Mouse (Mus musculus): ENCODE results near the gene Usp2. TPM values are rescaled to one million over a fixed set of nuclear protein-coding genes. Genes with fewer than 3 reads are reported as not detected.
A peak's percentile ranks its signal among the peaks of the same experiment; 100 is the strongest.

Gene Usp2
- total RNA-seq, 2 experiments from 2014 or later: 99.3 to 120 TPM

GRCm38 (mm10) chr9:44116182-44116581, 49.4 kb downstream of the Usp2 start:
- TF ChIP-seq CTCF (IDR thresholded peaks at IDR 0.05): peak; percentile 2
- no peak overlapping the region for H3K4me3 ChIP-seq

GRCm38 (mm10) chr9:44119011-44119410, 52.2 kb downstream of the Usp2 start:
- TF ChIP-seq CTCF (IDR thresholded peaks at IDR 0.05): peak; percentile 62
- Histone ChIP-seq H3K4me3 (no peak overlapping the region), H3K27ac (no peak overlapping the region)
- DNase-seq (ENCODE audit: extremely low spot score in 1 of 2, low spot score in 2 of 2): no peak
- intact Hi-C loops (cut with DNase I): no loop called here

More at GRCm38 (mm10) chr9:44116182-44116581, 49.4 kb downstream of the Usp2 start:
- intact Hi-C loops (cut with DNase I): no loop called here
- no peak for DNase-seq (ENCODE audit: extremely low spot score in 1 of 2, low spot score in 2 of 2)
- H3K27ac ChIP-seq: no peak overlapping the region

GRCm38 (mm10) chr9:44119948-44120465, 53.2 kb downstream of the Usp2 start:
- DNase-seq (ENCODE audit: extremely low spot score in 1 of 2, low spot score in 2 of 2): no peak
- Histone ChIP-seq H3K4me3 (no peak overlapping the region), H3K27ac (no peak overlapping the region)
- intact Hi-C loops (cut with DNase I): loop anchor here (5.0 kb wide), 1 partner anchor 138 kb away; no protein-coding TSS in a partner anchor
- TF ChIP-seq CTCF (IDR thresholded peaks at IDR 0.05): no peak

GRCm38 (mm10) chr9:44124317-44124716, 57.5 kb downstream of the Usp2 start:
- Histone ChIP-seq H3K4me3 (no peak overlapping the region), H3K27ac (no peak overlapping the region)
- intact Hi-C loops (cut with DNase I): loop anchor here (5.0 kb wide), 1 partner anchor 142 kb away; no protein-coding TSS in a partner anchor
- TF ChIP-seq CTCF (IDR thresholded peaks at IDR 0.05): peak; percentile 62
- no peak for DNase-seq (ENCODE audit: extremely low spot score in 1 of 2, low spot score in 2 of 2)

- intact Hi-C loops (cut with DNase I): loop anchor here (5.0 kb wide), 1 partner anchor 267 kb away; no protein-coding TSS in a partner anchor
- no peak for DNase-seq (ENCODE audit: extremely low spot score in 1 of 2, low spot score in 2 of 2)
Observed at GRCm38 (mm10) chr9:44125026-44125425, 58.2 kb downstream of the Usp2 start.

GRCm38 (mm10) chr9:44125546-44126428, 59.0 kb downstream of the Usp2 start:
- peak; percentile 91 for TF ChIP-seq CTCF (IDR thresholded peaks at IDR 0.05)
- intact Hi-C loops (cut with DNase I): loop anchor here (1.0 to 5.0 kb wide), 2 partner anchors 109 to 267 kb away; partner anchors contain the start of gene Cbl
- Histone ChIP-seq H3K27ac (no peak overlapping the region), H3K4me3 (0 out of 2 replicates have a peak overlapping the region, but pooled peaks have one; percentile 13)
- DNase-seq (ENCODE audit: extremely low spot score in 1 of 2, low spot score in 2 of 2): peak; percentile 85 to 86

More at GRCm38 (mm10) chr9:44125026-44125425, 58.2 kb downstream of the Usp2 start:
- TF ChIP-seq CTCF (IDR thresholded peaks at IDR 0.05): no peak
- Histone ChIP-seq H3K27ac (no peak overlapping the region), H3K4me3 (no peak overlapping the region)

GRCm38 (mm10) chr9:44126746-44127145, 59.9 kb downstream of the Usp2 start:
- intact Hi-C loops (cut with DNase I): loop anchor here (1.0 to 5.0 kb wide), 2 partner anchors 108 to 266 kb away; partner anchors contain the start of gene Cbl
- H3K4me3 ChIP-seq: no peak overlapping the region
- H3K27ac ChIP-seq: no peak overlapping the region
- no peak for DNase-seq (ENCODE audit: extremely low spot score in 1 of 2, low spot score in 2 of 2)
- TF ChIP-seq CTCF (IDR thresholded peaks at IDR 0.05): no peak

GRCm38 (mm10) chr9:44127351-44127801, 60.6 kb downstream of the Usp2 start:
- intact Hi-C loops (cut with DNase I): loop anchor here (5.0 kb wide), 1 partner anchor 265 kb away; no protein-coding TSS in a partner anchor
- DNase-seq (ENCODE audit: extremely low spot score in 1 of 2, low spot score in 2 of 2): no peak
- TF ChIP-seq CTCF (IDR thresholded peaks at IDR 0.05): no peak
- no peak overlapping the region for H3K4me3 ChIP-seq
- H3K27ac ChIP-seq: no peak overlapping the region

GRCm38 (mm10) chr9:44129633-44130032, 62.8 kb downstream of the Usp2 start:
- Histone ChIP-seq H3K4me3 (peak overlapping the region; percentile 42), H3K27ac (peak overlapping the region; percentile 61; the same call in 1 of the 2 replicates)
- intact Hi-C loops (cut with DNase I): loop anchor here (5.0 kb wide), 1 partner anchor 263 kb away; no protein-coding TSS in a partner anchor
- DNase-seq (ENCODE audit: extremely low spot score in 1 of 2, low spot score in 2 of 2): no peak
- no peak for TF ChIP-seq CTCF (IDR thresholded peaks at IDR 0.05)

- peak overlapping the region; percentile 42 for H3K4me3 ChIP-seq
- TF ChIP-seq CTCF (IDR thresholded peaks at IDR 0.05): no peak
- intact Hi-C loops (cut with DNase I): no loop called here
- H3K27ac ChIP-seq: peak overlapping the region; percentile 61; the same call in 1 of the 2 replicates
- DNase-seq (ENCODE audit: extremely low spot score in 1 of 2, low spot score in 2 of 2): peak in 1 of 2 experiments; percentile 43
Observed at GRCm38 (mm10) chr9:44130034-44130433, 63.2 kb downstream of the Usp2 start.

GRCm38 (mm10) chr9:44130581-44131275, 63.9 kb downstream of the Usp2 start:
- Histone ChIP-seq H3K27ac (peak overlapping the region; percentile 61; the same call in 1 of the 2 replicates), H3K4me3 (peak overlapping the region; percentile 42)
- TF ChIP-seq CTCF (IDR thresholded peaks at IDR 0.05): no peak
- no peak for DNase-seq (ENCODE audit: extremely low spot score in 1 of 2, low spot score in 2 of 2)
- intact Hi-C loops (cut with DNase I): no loop called here

Measured in left cerebral cortex, adult 2 months (tissue).